Mouse (Mus musculus) C2C12 (cell line): ENCODE measurements at regions not wholly inside any gene's neighbourhood (a gene's known extent, or its start where the extent isn't known, plus 50 kb on each side); places are given as distances from the start of the nearest gene placed in this dataset.

Source experiments
- H3K27me3 ChIP-seq: one replicate; pipeline ENCODE4 v1.6.1; 2011; ENCODE audit not compliant: control insufficient read depth, insufficient read depth, insufficient read length
- H3K36me3 ChIP-seq: one replicate; pipeline ENCODE4 v1.6.1; 2011; ENCODE audit not compliant: control insufficient read depth, insufficient read depth
- H3K4me3 ChIP-seq: one replicate; pipeline ENCODE4 v1.5.1; 2011; ENCODE audit warnings: mild to moderate bottlenecking, control low read depth; ENCODE audit not compliant: poor library complexity, insufficient read depth, severe bottlenecking
- H3K79me2 ChIP-seq: one replicate; pipeline ENCODE4 v1.6.1; 2011; ENCODE audit not compliant: control insufficient read depth, insufficient read depth
- H3K79me3 ChIP-seq: one replicate; pipeline ENCODE4 v1.6.1; 2011; ENCODE audit warnings: low read depth, control low read depth
- H3ac ChIP-seq: one replicate; pipeline ENCODE3; 2011; ENCODE audit warnings: low read depth; ENCODE audit not compliant: control insufficient read depth, insufficient read length
- CEBPB ChIP-seq: IDR thresholded peaks from one replicate; pipeline ENCODE4 v1.6.1; 2011; ENCODE audit warnings: low read depth, mild to moderate bottlenecking, control low read depth, moderate library complexity
- CTCF ChIP-seq: IDR thresholded peaks from one replicate; pipeline ENCODE4 v1.5.1; 2011; ENCODE audit not compliant: control insufficient read depth, insufficient read depth, insufficient read length
- FOSL1 ChIP-seq: IDR thresholded peaks from one replicate; pipeline ENCODE4 v1.8.0; 2011; ENCODE audit warnings: mild to moderate bottlenecking, low read length; ENCODE audit not compliant: poor library complexity, insufficient read depth, severe bottlenecking
- MAX ChIP-seq: IDR thresholded peaks from one replicate; pipeline ENCODE4 v1.6.1; 2011; ENCODE audit warnings: mild to moderate bottlenecking, control low read depth
- MYOD1 ChIP-seq: IDR thresholded peaks from one replicate; pipeline ENCODE4 v1.6.1; 2011; ENCODE audit warnings: low read depth; ENCODE audit not compliant: control insufficient read depth, insufficient read length
- MYOG ChIP-seq: IDR thresholded peaks from one replicate; pipeline ENCODE4 v1.6.1; 2011; ENCODE audit not compliant: control insufficient read depth, insufficient read length; ENCODE audit errors: extremely low read depth
- USF1 ChIP-seq: IDR thresholded peaks from one replicate; pipeline ENCODE4 v1.6.1; 2011; ENCODE audit warnings: low read depth, mild to moderate bottlenecking, control low read depth, moderate library complexity

- TF ChIP-seq USF1 (no peak), CEBPB (no peak), CTCF (no peak), MYOD1 (no peak), MAX (no peak), MYOG (no peak), FOSL1 (no peak)
- Histone ChIP-seq H3ac (no peak overlapping the region), H3K79me3 (no peaks in the 10 kb centered on the region), H3K4me3 (no peak overlapping the region), H3K79me2 (no peaks in the 10 kb centered on the region), H3K27me3 (no peaks in the 10 kb centered on the region), H3K36me3 (no peaks in the 10 kb centered on the region)
Observed at GRCm38 (mm10) chr11:117059120-117059519, 55.8 kb upstream of the Sec14l1 start.

- Histone ChIP-seq H3K4me3 (no peak overlapping the region), H3K36me3 (no peaks in the 10 kb centered on the region), H3K27me3 (no peaks in the 10 kb centered on the region), H3K79me3 (no peaks in the 10 kb centered on the region), H3ac (no peak overlapping the region), H3K79me2 (no peaks in the 10 kb centered on the region)
- no peak for TF ChIP-seq CEBPB
- TF ChIP-seq MAX: no peak
- no peak for TF ChIP-seq CTCF
- TF ChIP-seq MYOD1: no peak
- no peak for TF ChIP-seq USF1
- no peak for TF ChIP-seq MYOG
- no peak for TF ChIP-seq FOSL1
Observed at GRCm38 (mm10) chr11:117059981-117060705, 54.8 kb upstream of the Sec14l1 start.

- no peak overlapping the region for H3ac ChIP-seq
- no peaks in the 10 kb centered on the region for H3K79me3 ChIP-seq
- H3K36me3 ChIP-seq: no peaks in the 10 kb centered on the region
- H3K27me3 ChIP-seq: no peaks in the 10 kb centered on the region
- no peak overlapping the region for H3K4me3 ChIP-seq
- TF ChIP-seq CEBPB: no peak
- TF ChIP-seq USF1: no peak
- TF ChIP-seq MYOD1: no peak
- no peak for TF ChIP-seq MAX
- TF ChIP-seq CTCF: no peak
- no peak for TF ChIP-seq MYOG
- no peak for TF ChIP-seq FOSL1
- H3K79me2 ChIP-seq: no peaks in the 10 kb centered on the region
Observed at GRCm38 (mm10) chr11:117060706-117061337, 54.1 kb upstream of the Sec14l1 start.

- no peaks in the 10 kb centered on the region for H3K79me3 ChIP-seq
- no peak overlapping the region for H3ac ChIP-seq
- no peak overlapping the region for H3K4me3 ChIP-seq
- H3K79me2 ChIP-seq: no peaks in the 10 kb centered on the region
- H3K27me3 ChIP-seq: no peaks in the 10 kb centered on the region
- H3K36me3 ChIP-seq: no peaks in the 10 kb centered on the region
- TF ChIP-seq CTCF: no peak
- TF ChIP-seq USF1: no peak
- no peak for TF ChIP-seq MAX
- TF ChIP-seq FOSL1: no peak
- no peak for TF ChIP-seq MYOD1
- no peak for TF ChIP-seq MYOG
- no peak for TF ChIP-seq CEBPB
Observed at GRCm38 (mm10) chr11:117062772-117063499, 52.0 kb upstream of the Sec14l1 start.
